Mouse (Mus musculus): ENCODE data around the gene Rnf34. TPM values are rescaled to one million over a fixed set of nuclear protein-coding genes. Genes with fewer than 3 reads are reported as not detected.

The Rnf34 gene
- polyA plus RNA-seq, 1 experiment from 2014 or later = 38.1 TPM

- TF ChIP-seq CTCF (IDR thresholded peaks at IDR 0.05) = no peak
- ChIA-PET POLR2A (no interaction called here), CTCF (interaction anchor here (1.0 to 1.5 kb wide), 2 partner anchors 18 to 26 kb away, joined by 4 read pairs; no protein-coding TSS in a partner anchor)
- no peak for DNase-seq (ENCODE audit: low read depth, low spot score)
- ATAC-seq = peak; percentile 37
- no peaks in the 10 kb centered on the region for H3K27me3 ChIP-seq
- in situ Hi-C loops (cut with MboI; ENCODE audit: low pct_unique_long_range_greater_than_20kb) = no loop called here
Measured at GRCm38 (mm10) chr5:122898963-122899776, 49.3 kb downstream of the Rnf34 start.

DNA sequence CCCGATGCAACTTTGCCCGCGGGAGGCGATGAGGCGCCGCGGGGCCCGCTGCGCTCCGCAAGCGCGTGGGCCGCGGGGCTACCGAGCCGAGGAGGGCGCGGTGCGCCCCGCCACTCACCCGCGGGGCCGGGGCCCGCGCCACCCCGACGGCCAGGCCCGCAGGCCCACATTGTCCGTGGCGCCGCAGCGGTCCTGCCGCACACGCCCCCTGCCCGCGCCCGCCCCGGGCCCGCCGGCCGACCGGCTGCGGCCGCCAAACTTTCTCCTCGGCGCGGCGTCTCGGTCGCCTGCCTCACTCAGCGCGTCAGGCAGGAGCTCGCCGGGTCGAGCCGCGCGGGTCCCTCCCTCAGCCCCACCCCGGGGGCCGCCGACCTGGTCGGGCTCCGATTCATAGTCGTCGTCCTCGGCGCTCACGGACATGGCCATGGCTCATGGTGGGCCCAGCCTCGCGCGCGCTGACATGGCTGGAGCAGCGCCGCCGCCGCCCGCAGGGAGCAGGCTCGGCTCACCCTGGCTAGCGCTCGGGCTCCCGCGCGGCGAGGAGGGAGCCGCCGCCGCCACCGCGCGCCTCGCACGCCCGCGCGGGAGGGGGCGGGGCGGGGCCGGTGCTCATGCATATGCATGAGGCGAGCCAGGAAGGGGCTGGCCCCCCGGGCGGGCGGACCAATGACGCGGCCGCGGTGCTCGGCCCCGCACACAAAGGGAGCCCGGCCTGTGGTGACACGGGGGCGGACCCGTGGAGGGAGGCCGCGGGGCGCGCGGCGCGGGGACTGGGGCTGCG is 50.1 kb downstream of the Rnf34 start:
- ChIA-PET POLR2A (interaction anchor here (0.6 kb wide), 1 partner anchor 52 kb away, joined by 3 read pairs; no protein-coding TSS in a partner anchor), CTCF (no interaction called here)
- peak; percentile 77 for ATAC-seq
- in situ Hi-C loops (cut with MboI; ENCODE audit: low pct_unique_long_range_greater_than_20kb) = no loop called here
- no peaks in the 10 kb centered on the region for H3K27me3 ChIP-seq
- no peak for DNase-seq (ENCODE audit: low read depth, low spot score)
- TF ChIP-seq CTCF (IDR thresholded peaks at IDR 0.05) = peak; percentile 37

DNA sequence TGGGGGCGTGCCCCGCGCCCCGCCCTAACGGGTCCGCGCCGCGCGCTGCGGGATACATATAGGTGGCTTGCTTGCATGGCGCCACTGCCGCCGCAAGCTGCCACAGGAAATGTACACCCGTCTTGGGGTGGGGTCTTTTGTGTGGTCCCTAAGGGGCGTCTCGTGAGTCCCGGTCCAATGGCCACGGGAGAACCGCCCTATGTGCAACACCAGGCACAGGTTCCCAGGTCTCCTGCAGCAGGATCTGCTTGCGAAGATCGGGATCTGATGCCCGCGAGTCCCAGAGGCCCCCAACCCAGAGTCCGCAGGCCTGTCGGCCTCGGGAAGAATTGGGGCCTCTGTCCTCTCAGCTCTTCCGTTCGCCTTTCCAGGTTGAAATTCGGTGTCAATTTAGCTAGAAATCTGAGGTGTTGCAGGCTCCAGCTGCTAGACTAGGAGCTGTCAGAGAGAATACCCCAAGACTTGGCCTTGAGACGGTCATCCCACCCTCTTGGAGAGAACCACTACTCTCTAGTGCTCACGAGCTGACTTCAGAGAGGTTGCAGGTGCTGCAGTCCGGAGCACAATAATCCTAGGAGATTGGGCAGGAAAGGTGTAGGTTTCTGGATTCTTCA is 50.8 kb downstream of the Rnf34 start:
- H3K27me3 ChIP-seq = no peaks in the 10 kb centered on the region
- ChIA-PET CTCF (interaction anchor here (1.4 kb wide), 1 partner anchor 24 kb away, joined by 3 read pairs; no protein-coding TSS in a partner anchor), POLR2A (interaction anchor here (0.6 kb wide), 1 partner anchor 53 kb away, joined by 3 read pairs; no protein-coding TSS in a partner anchor)
- ATAC-seq (no peak), DNase-seq (ENCODE audit: low read depth, low spot score) (no peak)
- in situ Hi-C loops (cut with MboI; ENCODE audit: low pct_unique_long_range_greater_than_20kb) = no loop called here
- no peak for TF ChIP-seq CTCF (IDR thresholded peaks at IDR 0.05)

- in situ Hi-C loops (cut with MboI; ENCODE audit: low pct_unique_long_range_greater_than_20kb) = no loop called here
- POLR2A ChIA-PET = no interaction called here
- DNase-seq (ENCODE audit: low read depth, low spot score) (no peak), ATAC-seq (no peak)
- CTCF ChIA-PET = interaction anchor here (1.4 kb wide), 1 partner anchor 24 kb away, joined by 3 read pairs; no protein-coding TSS in a partner anchor
- TF ChIP-seq CTCF (IDR thresholded peaks at IDR 0.05) = no peak
- H3K27me3 ChIP-seq = no peaks in the 10 kb centered on the region
Measured at GRCm38 (mm10) chr5:122901179-122901578, 51.3 kb downstream of the Rnf34 start.

- no peak for DNase-seq (ENCODE audit: low read depth, low spot score)
- ChIA-PET POLR2A (no interaction called here), CTCF (interaction anchor here (1.4 kb wide), 1 partner anchor 23 kb away, joined by 3 read pairs; no protein-coding TSS in a partner anchor)
- no peak for TF ChIP-seq CTCF (IDR thresholded peaks at IDR 0.05)
- ATAC-seq = no peak
- in situ Hi-C loops (cut with MboI; ENCODE audit: low pct_unique_long_range_greater_than_20kb) = no loop called here
- no peaks in the 10 kb centered on the region for H3K27me3 ChIP-seq
Measured at GRCm38 (mm10) chr5:122901666-122902065, 51.8 kb downstream of the Rnf34 start.

GRCm38 (mm10) chr5:122902228-122902627 is 52.4 kb downstream of the Rnf34 start:
- no peak for ATAC-seq
- no peak for TF ChIP-seq CTCF (IDR thresholded peaks at IDR 0.05)
- ChIA-PET POLR2A (no interaction called here), CTCF (interaction anchor here (1.4 kb wide), 1 partner anchor 23 kb away, joined by 3 read pairs; no protein-coding TSS in a partner anchor)
- DNase-seq (ENCODE audit: low read depth, low spot score) = no peak
- in situ Hi-C loops (cut with MboI; ENCODE audit: low pct_unique_long_range_greater_than_20kb) = no loop called here
- H3K27me3 ChIP-seq = no peaks in the 10 kb centered on the region

DNA sequence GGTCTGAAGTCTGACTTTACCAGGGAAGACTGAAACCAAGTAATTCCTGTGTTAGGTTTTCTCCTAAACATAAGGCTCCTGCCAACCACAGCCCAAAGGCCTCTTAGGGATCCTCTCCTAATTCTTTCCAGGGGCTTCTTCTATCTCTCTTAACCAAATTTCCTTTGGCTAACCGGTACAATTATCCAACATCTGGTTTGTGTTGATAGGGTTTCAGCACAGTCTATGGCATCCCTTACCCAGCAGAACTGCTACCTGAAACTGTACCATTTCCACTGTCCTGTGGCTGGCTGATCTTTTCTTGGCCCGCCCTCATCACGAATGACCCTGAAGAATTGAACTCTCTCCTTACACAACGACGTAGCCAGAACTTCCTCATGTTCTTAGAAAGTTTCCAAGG is 53.3 kb downstream of the Rnf34 start:
- TF ChIP-seq CTCF (IDR thresholded peaks at IDR 0.05) = no peak
- H3K27me3 ChIP-seq = no peaks in the 10 kb centered on the region
- ChIA-PET CTCF (no interaction called here), POLR2A (no interaction called here)
- no peak for DNase-seq (ENCODE audit: low read depth, low spot score)
- in situ Hi-C loops (cut with MboI; ENCODE audit: low pct_unique_long_range_greater_than_20kb) = no loop called here
- no peak for ATAC-seq

- in situ Hi-C loops (cut with MboI; ENCODE audit: low pct_unique_long_range_greater_than_20kb) = no loop called here
- DNase-seq (ENCODE audit: low read depth, low spot score) = no peak
- H3K27me3 ChIP-seq = no peaks in the 10 kb centered on the region
- no peak for ATAC-seq
- no peak for TF ChIP-seq CTCF (IDR thresholded peaks at IDR 0.05)
- ChIA-PET POLR2A (interaction anchor here (0.9 kb wide), 1 partner anchor 70 kb away, joined by 3 read pairs; no protein-coding TSS in a partner anchor), CTCF (interaction anchor here (0.5 to 1.5 kb wide), 6 partner anchors 8 to 1035 kb away, joined by 3 to 7 read pairs (median 3); no protein-coding TSS in a partner anchor)
Measured at GRCm38 (mm10) chr5:122907182-122907581, 57.3 kb downstream of the Rnf34 start.

- TF ChIP-seq CTCF (IDR thresholded peaks at IDR 0.05) = peak; percentile 31
- in situ Hi-C loops (cut with MboI; ENCODE audit: low pct_unique_long_range_greater_than_20kb) = no loop called here
- POLR2A ChIA-PET = no interaction called here
- CTCF ChIA-PET = interaction anchor here (1.2 to 1.5 kb wide), 5 partner anchors 9 to 17 kb away, joined by 3 to 7 read pairs (median 3); no protein-coding TSS in a partner anchor
- DNase-seq (ENCODE audit: low read depth, low spot score) (no peak), ATAC-seq (no peak)
- no peaks in the 10 kb centered on the region for H3K27me3 ChIP-seq
Measured at GRCm38 (mm10) chr5:122908001-122908400, 58.2 kb downstream of the Rnf34 start.

GRCm38 (mm10) chr5:122909481-122909880 is 59.6 kb downstream of the Rnf34 start:
- ATAC-seq (no peak), DNase-seq (ENCODE audit: low read depth, low spot score) (no peak)
- POLR2A ChIA-PET = no interaction called here
- in situ Hi-C loops (cut with MboI; ENCODE audit: low pct_unique_long_range_greater_than_20kb) = no loop called here
- no peak for TF ChIP-seq CTCF (IDR thresholded peaks at IDR 0.05)
- CTCF ChIA-PET = no interaction called here
- no peaks in the 10 kb centered on the region for H3K27me3 ChIP-seq
